Mouse (Mus musculus) limb, embryonic 13.5 days (tissue): ENCODE measurements around the gene Cog2. TPM values are rescaled to one million over a fixed set of nuclear protein-coding genes. Genes with fewer than 3 reads are reported as not detected.

ENCODE experiments used
- ATAC-seq: fragments of 200-750 bp; cut with Nextera tagmentation; 2 replicates; pipeline ENCODE4 v1.8.0; 2017; ENCODE audit warnings: low read depth, moderate number of reproducible peaks, moderate TSS enrichment; ENCODE audit not compliant: low FRiP score
- H3K27ac ChIP-seq: fragments of 300-500 bp; sonication (generic); 2 replicates; pipeline ENCODE4 v1.5.1; 2015; ENCODE audit warnings: inconsistent platforms, mild to moderate bottlenecking, moderate library complexity
- H3K27me3 ChIP-seq: fragments of 300-500 bp; sonication (generic); 2 replicates; pipeline ENCODE4 v1.6.1; 2015; ENCODE audit warnings: mild to moderate bottlenecking, inconsistent platforms
- H3K36me3 ChIP-seq: fragments of 300-500 bp; sonication (generic); 2 replicates; pipeline ENCODE4 v1.6.1; 2015; ENCODE audit warnings: inconsistent platforms, mild to moderate bottlenecking, moderate library complexity
- H3K4me1 ChIP-seq: fragments of 300-500 bp; sonication (generic); 2 replicates; pipeline ENCODE4 v1.6.1; 2015; ENCODE audit warnings: inconsistent platforms
- H3K4me2 ChIP-seq: fragments of 300-500 bp; sonication (generic); replicated peaks from 2 replicates; pipeline ENCODE4 v1.6.1; 2015; ENCODE audit warnings: inconsistent platforms, mild to moderate bottlenecking, moderate library complexity
- H3K4me3 ChIP-seq: fragments of 300-500 bp; sonication (generic); 2 replicates; pipeline ENCODE4 v1.5.1; 2015; ENCODE audit warnings: moderate library complexity, mild to moderate bottlenecking, inconsistent platforms
- H3K9ac ChIP-seq: fragments of 300-500 bp; sonication (generic); 2 replicates; pipeline ENCODE4 v1.6.1; 2015; ENCODE audit warnings: mild to moderate bottlenecking, inconsistent platforms
- H3K9me3 ChIP-seq: fragments of 300-500 bp; sonication (generic); 2 replicates; pipeline ENCODE4 v1.6.1; 2016; ENCODE audit warnings: inconsistent platforms
- WGBS: fragments of 180-500 bp; shearing (Covaris S2); methylation state at CpG from one replicate; pipeline ENCODE4 v1.1.7; 2015; 5-methylcytosine and 5-hydroxymethylcytosine counted together
- polyA plus RNA-seq: library from polyadenylated mRNA; unstranded; fragments of >200 nt; fragmentation: Nextera tagmentation; extraction: Ambion mirVana; gene quantifications from 2 replicates; pipeline ENCODE4 v1.2.1, GENCODE M21; 2015

The Cog2 gene
- polyA plus RNA-seq, 1 experiment from 2014 or later = 44.2 TPM

- Histone ChIP-seq H3K4me3 (no peak overlapping the region), H3K27ac (peak overlapping the region; percentile 75), H3K4me1 (peaks cover 30% of the 10 kb centered on the region), H3K36me3 (no peaks in the 10 kb centered on the region), H3K9me3 (no peaks in the 10 kb centered on the region), H3K4me2 (no peak overlapping the region), H3K9ac (no peak overlapping the region), H3K27me3 (no peaks in the 10 kb centered on the region)
- 60% methylated on average over 4 of the region's 4 CpGs for WGBS
- ATAC-seq = no peak
Measured at GRCm38 (mm10) chr8:124496266-124496665, 24.3 kb upstream of the Cog2 start.

GRCm38 (mm10) chr8:124496871-124497270, 23.7 kb upstream of the Cog2 start:
- Histone ChIP-seq H3K4me3 (no peak overlapping the region), H3K9me3 (no peaks in the 10 kb centered on the region), H3K27me3 (no peaks in the 10 kb centered on the region), H3K27ac (no peak overlapping the region), H3K4me1 (peaks cover 30% of the 10 kb centered on the region), H3K36me3 (no peaks in the 10 kb centered on the region), H3K9ac (no peak overlapping the region), H3K4me2 (no peak overlapping the region)
- 94% methylated on average over 5 of the region's 5 CpGs for WGBS
- ATAC-seq = no peak

GRCm38 (mm10) chr8:124498398-124498797, 22.2 kb upstream of the Cog2 start:
- Histone ChIP-seq H3K4me3 (no peak overlapping the region), H3K9me3 (0 out of 2 replicates have a peak, but pooled peaks cover under 1% of the 10 kb centered on the region), H3K27me3 (no peaks in the 10 kb centered on the region), H3K36me3 (no peaks in the 10 kb centered on the region), H3K27ac (no peak overlapping the region), H3K4me1 (peaks cover 27% of the 10 kb centered on the region), H3K4me2 (no peak overlapping the region), H3K9ac (no peak overlapping the region)
- ATAC-seq = no peak

- no peak for ATAC-seq
- peaks cover 17% of the 10 kb centered on the region for H3K4me1 ChIP-seq
- no peak overlapping the region for H3K4me2 ChIP-seq
- H3K9me3 ChIP-seq = 0 out of 2 replicates have a peak, but pooled peaks cover 6% of the 10 kb centered on the region
- 56% methylated on average over 7 of the region's 7 CpGs for WGBS
- H3K27me3 ChIP-seq = no peaks in the 10 kb centered on the region
- no peak overlapping the region for H3K4me3 ChIP-seq
- no peak overlapping the region for H3K9ac ChIP-seq
- H3K36me3 ChIP-seq = no peaks in the 10 kb centered on the region
- H3K27ac ChIP-seq = no peak overlapping the region
Measured at GRCm38 (mm10) chr8:124499236-124499937, 21.2 kb upstream of the Cog2 start.

GRCm38 (mm10) chr8:124499938-124500239, 20.7 kb upstream of the Cog2 start:
- peaks cover 12% of the 10 kb centered on the region for H3K4me1 ChIP-seq
- H3K36me3 ChIP-seq = no peaks in the 10 kb centered on the region
- WGBS = 83% methylated on average over 5 of the region's 5 CpGs
- H3K27me3 ChIP-seq = no peaks in the 10 kb centered on the region
- no peak overlapping the region for H3K4me3 ChIP-seq
- 0 out of 2 replicates have a peak, but pooled peaks cover 6% of the 10 kb centered on the region for H3K9me3 ChIP-seq
- H3K9ac ChIP-seq = no peak overlapping the region
- ATAC-seq = no peak
- H3K27ac ChIP-seq = no peak overlapping the region
- no peak overlapping the region for H3K4me2 ChIP-seq

- H3K9me3 ChIP-seq = 0 out of 2 replicates have a peak, but pooled peaks cover 6% of the 10 kb centered on the region
- no peaks in the 10 kb centered on the region for H3K27me3 ChIP-seq
- no peak overlapping the region for H3K4me2 ChIP-seq
- no peak overlapping the region for H3K9ac ChIP-seq
- H3K4me1 ChIP-seq = no peaks in the 10 kb centered on the region
- no peaks in the 10 kb centered on the region for H3K36me3 ChIP-seq
- H3K4me3 ChIP-seq = no peak overlapping the region
- ATAC-seq = no peak
- no peak overlapping the region for H3K27ac ChIP-seq
Measured at GRCm38 (mm10) chr8:124505626-124506025, 14.9 kb upstream of the Cog2 start.

- 75% methylated on average over 8 of the region's 8 CpGs for WGBS
- 0 out of 2 replicates have a peak, but pooled peaks cover 6% of the 10 kb centered on the region for H3K9me3 ChIP-seq
- no peaks in the 10 kb centered on the region for H3K4me1 ChIP-seq
- H3K36me3 ChIP-seq = no peaks in the 10 kb centered on the region
- no peak overlapping the region for H3K27ac ChIP-seq
- no peak overlapping the region for H3K4me2 ChIP-seq
- ATAC-seq = no peak
- H3K27me3 ChIP-seq = no peaks in the 10 kb centered on the region
- no peak overlapping the region for H3K9ac ChIP-seq
- H3K4me3 ChIP-seq = no peak overlapping the region
Measured at GRCm38 (mm10) chr8:124507572-124508320, 12.8 kb upstream of the Cog2 start.

GRCm38 (mm10) chr8:124508321-124508695, 12.3 kb upstream of the Cog2 start:
- H3K4me3 ChIP-seq = no peak overlapping the region
- WGBS = 74% methylated on average over 6 of the region's 6 CpGs
- no peak overlapping the region for H3K27ac ChIP-seq
- no peak overlapping the region for H3K9ac ChIP-seq
- H3K9me3 ChIP-seq = 0 out of 2 replicates have a peak, but pooled peaks cover 6% of the 10 kb centered on the region
- H3K4me1 ChIP-seq = no peaks in the 10 kb centered on the region
- no peak overlapping the region for H3K4me2 ChIP-seq
- H3K27me3 ChIP-seq = no peaks in the 10 kb centered on the region
- no peak for ATAC-seq
- no peaks in the 10 kb centered on the region for H3K36me3 ChIP-seq

- no peaks in the 10 kb centered on the region for H3K27me3 ChIP-seq
- ATAC-seq = no peak
- H3K9me3 ChIP-seq = no peaks in the 10 kb centered on the region
- H3K27ac ChIP-seq = no peak overlapping the region
- no peaks in the 10 kb centered on the region for H3K36me3 ChIP-seq
- H3K9ac ChIP-seq = no peak overlapping the region
- no peak overlapping the region for H3K4me2 ChIP-seq
- no peaks in the 10 kb centered on the region for H3K4me1 ChIP-seq
- WGBS = 67% methylated on average over 3 of the region's 3 CpGs
- H3K4me3 ChIP-seq = no peak overlapping the region
Measured at GRCm38 (mm10) chr8:124509156-124509555, 11.4 kb upstream of the Cog2 start.

- Histone ChIP-seq H3K9me3 (no peaks in the 10 kb centered on the region), H3K27me3 (no peaks in the 10 kb centered on the region), H3K4me3 (no peak overlapping the region), H3K4me1 (no peaks in the 10 kb centered on the region), H3K27ac (no peak overlapping the region), H3K4me2 (no peak overlapping the region), H3K36me3 (no peaks in the 10 kb centered on the region), H3K9ac (no peak overlapping the region)
- no peak for ATAC-seq
- WGBS = 64% methylated on average over 3 of the region's 3 CpGs
Measured at GRCm38 (mm10) chr8:124516039-124516438, 4.5 kb upstream of the Cog2 start.

GRCm38 (mm10) chr8:124516525-124516924, 4.0 kb upstream of the Cog2 start:
- Histone ChIP-seq H3K9ac (no peak overlapping the region), H3K9me3 (no peaks in the 10 kb centered on the region), H3K36me3 (no peaks in the 10 kb centered on the region), H3K27me3 (no peaks in the 10 kb centered on the region), H3K4me1 (peaks cover 4% of the 10 kb centered on the region), H3K4me2 (no peak overlapping the region), H3K27ac (no peak overlapping the region), H3K4me3 (no peak overlapping the region)
- ATAC-seq = no peak
- WGBS = 79% methylated on average over 6 of the region's 6 CpGs

- ATAC-seq = no peak
- Histone ChIP-seq H3K9me3 (no peaks in the 10 kb centered on the region), H3K9ac (no peak overlapping the region), H3K4me2 (no peak overlapping the region), H3K27me3 (no peaks in the 10 kb centered on the region), H3K4me3 (no peak overlapping the region), H3K27ac (no peak overlapping the region), H3K36me3 (no peaks in the 10 kb centered on the region), H3K4me1 (peaks cover 10% of the 10 kb centered on the region)
- WGBS = 68% methylated on average over 6 of the region's 6 CpGs
Measured at GRCm38 (mm10) chr8:124517142-124517541, 3.4 kb upstream of the Cog2 start.
